Mouse (Mus musculus): Measurements from ENCODE around the gene Neurod6. TPM values are rescaled to one million over a fixed set of nuclear protein-coding genes. Genes with fewer than 3 reads are reported as not detected.
"Not testable (repeated sequence)": the region's sequence is repeated elsewhere in the genome, so short reads cannot be mapped to it uniquely, and the experiment has no call there.

Gene Neurod6
- not detected in 2 replicates for polyA plus RNA-seq (2012; rRNA removed)

- DNase-seq (ENCODE audit: low spot score): no peak
Measured at GRCm38 (mm10) chr6:55680974-55681373, at the start of gene Neurod6. Neurod6 (minus strand) TSS chr6:55681263.

- peak; percentile 44 for DNase-seq (ENCODE audit: low spot score)
Measured at GRCm38 (mm10) chr6:55717209-55717608, 36.1 kb upstream of the Neurod6 start.

- no peak for DNase-seq (ENCODE audit: low spot score)
Measured at GRCm38 (mm10) chr6:55715446-55715845, 34.4 kb upstream of the Neurod6 start.

GRCm38 (mm10) chr6:55710913-55711312 lies 29.9 kb upstream of the Neurod6 start:
- DNase-seq (ENCODE audit: low spot score): not testable (repeated sequence)

- no peak for DNase-seq (ENCODE audit: low spot score)
Measured at GRCm38 (mm10) chr6:55704759-55705104, 23.7 kb upstream of the Neurod6 start.

- no peak for DNase-seq (ENCODE audit: low spot score)
Measured at GRCm38 (mm10) chr6:55704061-55704758, 23.1 kb upstream of the Neurod6 start.

- no peak for DNase-seq (ENCODE audit: low spot score)
Measured at GRCm38 (mm10) chr6:55700392-55701386, 19.6 kb upstream of the Neurod6 start.

GRCm38 (mm10) chr6:55690015-55690531 lies 9.0 kb upstream of the Neurod6 start:
- no peak for DNase-seq (ENCODE audit: low spot score)

- no peak for DNase-seq (ENCODE audit: low spot score)
Measured at GRCm38 (mm10) chr6:55683506-55683905, 2.4 kb upstream of the Neurod6 start.

- no peak for DNase-seq (ENCODE audit: low spot score)
Measured at GRCm38 (mm10) chr6:55682886-55683285, 1.8 kb upstream of the Neurod6 start.

GRCm38 (mm10) chr6:55678571-55679185 lies 2.4 kb downstream of the Neurod6 start:
- DNase-seq (ENCODE audit: low spot score): no peak

GRCm38 (mm10) chr6:55677326-55677725 lies 3.7 kb downstream of the Neurod6 start:
- DNase-seq (ENCODE audit: low spot score): no peak

- DNase-seq (ENCODE audit: low spot score): no peak
Measured at GRCm38 (mm10) chr6:55676663-55677311, 4.3 kb downstream of the Neurod6 start.

- DNase-seq (ENCODE audit: low spot score): no peak
Measured at GRCm38 (mm10) chr6:55676141-55676662, 4.9 kb downstream of the Neurod6 start.

- no peak for DNase-seq (ENCODE audit: low spot score)
Measured at GRCm38 (mm10) chr6:55667801-55668200, 13.3 kb downstream of the Neurod6 start.

- no peak for DNase-seq (ENCODE audit: low spot score)
Measured at GRCm38 (mm10) chr6:55661126-55661915, 19.7 kb downstream of the Neurod6 start.

GRCm38 (mm10) chr6:55649996-55650395 lies 31.1 kb downstream of the Neurod6 start:
- DNase-seq (ENCODE audit: low spot score): no peak

- DNase-seq (ENCODE audit: low spot score): no peak
Measured at GRCm38 (mm10) chr6:55649581-55649980, 31.5 kb downstream of the Neurod6 start.

GRCm38 (mm10) chr6:55648886-55649285 lies 32.2 kb downstream of the Neurod6 start:
- no peak for DNase-seq (ENCODE audit: low spot score)

- DNase-seq (ENCODE audit: low spot score): no peak
Measured at GRCm38 (mm10) chr6:55647771-55648280, 33.2 kb downstream of the Neurod6 start.
